Mouse (Mus musculus) CH12.LX (cell line): ENCODE results near the gene Rgl2. TPM values are rescaled to one million over a fixed set of nuclear protein-coding genes. Genes with fewer than 3 reads are reported as not detected.
A peak's percentile ranks its signal among the peaks of the same experiment; 100 is the strongest.
"Not testable (repeated sequence)": the region's sequence is repeated elsewhere in the genome, so short reads cannot be mapped to it uniquely, and the experiment has no call there.

Source experiments
- DNase-seq: peaks from one replicate; pipeline ENCODE4 v3.0.0-alpha.2; 2013; ENCODE audit errors: extremely low read depth
- H3K27ac ChIP-seq: 2 replicates; pipeline ENCODE4 v1.5.1; 2012; ENCODE audit warnings: low read depth, mild to moderate bottlenecking, control low read depth, moderate library complexity; ENCODE audit not compliant: insufficient read depth
- H3K27me3 ChIP-seq: replicated peaks from 2 replicates; pipeline ENCODE3; 2012; ENCODE audit warnings: inconsistent platforms
- H3K36me3 ChIP-seq, 2 experiments: replicated peaks in 1 of 2; 2 replicates each; pipeline versions ENCODE3 to v1.6.1; 2012; ENCODE audit warnings: inconsistent platforms in 1 of 2, low read length in 1 of 2, mild to moderate bottlenecking in 1 of 2, mixed read lengths in 1 of 2, moderate library complexity in 1 of 2; ENCODE audit not compliant: control insufficient read depth in 1 of 2, insufficient read depth in 1 of 2
- H3K4me1 ChIP-seq, 2 experiments: 2 replicates each; pipeline ENCODE4 v1.6.1; 2012; ENCODE audit warnings: inconsistent platforms in 1 of 2, moderate library complexity in 1 of 2; ENCODE audit not compliant: insufficient read depth in 2 of 2, control insufficient read depth in 1 of 2
- H3K4me2 ChIP-seq: 2 replicates; pipeline ENCODE4 v1.6.1; 2012; ENCODE audit warnings: low read depth, mild to moderate bottlenecking, control low read depth; ENCODE audit not compliant: poor library complexity, insufficient read depth, severe bottlenecking
- H3K4me3 ChIP-seq, 3 experiments: fragments of 150-350 bp in 1 of 3; sonication (generic) in 1 of 3; replicated peaks in 1 of 3; 2 replicates each; pipeline versions ENCODE3 to v1.5.1; 2011 to 2012; ENCODE audit warnings: low read depth in 2 of 3, low read length in 2 of 3, mild to moderate bottlenecking in 2 of 3, moderate library complexity in 2 of 3, control low read depth in 1 of 3, improper control_type of control experiment in 1 of 3, inconsistent platforms in 1 of 3, mixed read lengths in 1 of 3; ENCODE audit not compliant: poor library complexity in 1 of 3
- H3K79me2 ChIP-seq: replicated peaks from 2 replicates; pipeline ENCODE4 v1.6.1; 2012; ENCODE audit warnings: mild to moderate bottlenecking, moderate library complexity; ENCODE audit not compliant: control insufficient read depth, poor library complexity, insufficient read depth, severe bottlenecking; ENCODE audit errors: extremely low read depth
- H3K9ac ChIP-seq: 2 replicates; pipeline ENCODE4 v1.6.1; 2012; ENCODE audit warnings: low read depth, mild to moderate bottlenecking, control low read depth, moderate library complexity; ENCODE audit not compliant: insufficient read depth
- H3K9me3 ChIP-seq: replicated peaks from 2 replicates; pipeline ENCODE3; 2012; ENCODE audit warnings: low read length, inconsistent platforms, mixed read lengths
- CHD1 ChIP-seq: IDR thresholded peaks from 2 replicates; pipeline ENCODE4 v1.6.1; 2012; ENCODE audit warnings: low read depth, low read length, improper control_type of control experiment, inconsistent platforms
- CTCF ChIP-seq, 2 experiments: IDR thresholded peaks in 1 of 2; conservative IDR thresholded peaks in 1 of 2; 2 replicates each; pipeline ENCODE4 v1.5.1; 2011 to 2012; ENCODE audit warnings: low read depth in 2 of 2, low read length in 2 of 2, improper control_type of control experiment in 1 of 2, inconsistent platforms in 1 of 2, mild to moderate bottlenecking in 1 of 2, moderate library complexity in 1 of 2
- E2F4 ChIP-seq: IDR thresholded peaks from 2 replicates; pipeline ENCODE4 v1.6.1; 2011; ENCODE audit warnings: low read depth, low read length, improper control_type of control experiment; ENCODE audit not compliant: insufficient replicate concordance
- EP300 ChIP-seq: IDR thresholded peaks from 2 replicates; pipeline ENCODE4 v1.6.1; 2011; ENCODE audit warnings: low read length, improper control_type of control experiment
- ETS1 ChIP-seq: conservative IDR thresholded peaks from 2 replicates; pipeline ENCODE4 v1.6.1; 2012; ENCODE audit warnings: low read depth, mild to moderate bottlenecking, inconsistent platforms, low read length, improper control_type of control experiment, moderate library complexity
- GABPA ChIP-seq: IDR thresholded peaks from 2 replicates; pipeline ENCODE4 v1.6.1; 2012; ENCODE audit warnings: low read depth, low read length, improper control_type of control experiment, inconsistent platforms; ENCODE audit not compliant: insufficient replicate concordance
- MAFK ChIP-seq: IDR thresholded peaks from 2 replicates; pipeline ENCODE4 v1.6.1; 2011; ENCODE audit warnings: low read length, improper control_type of control experiment; ENCODE audit not compliant: insufficient replicate concordance
- MAX ChIP-seq: IDR thresholded peaks from 2 replicates; pipeline ENCODE4 v1.6.1; 2011; ENCODE audit warnings: low read length, improper control_type of control experiment
- MXI1 ChIP-seq: IDR thresholded peaks from 2 replicates; pipeline ENCODE4 v1.6.1; 2011; ENCODE audit warnings: mild to moderate bottlenecking, low read depth, low read length, improper control_type of control experiment
- POLR2A ChIP-seq: IDR thresholded peaks from 2 replicates; pipeline ENCODE4 v1.6.1; 2011; ENCODE audit warnings: low read depth, mild to moderate bottlenecking, improper control_type of control experiment, low read length
- POLR2AphosphoS2 ChIP-seq: IDR thresholded peaks from 2 replicates; pipeline ENCODE4 v1.6.1; 2011; ENCODE audit warnings: low read depth, low read length, improper control_type of control experiment
- SIN3A ChIP-seq: IDR thresholded peaks from 2 replicates; pipeline ENCODE4 v1.6.1; 2012; ENCODE audit warnings: low read length, improper control_type of control experiment, inconsistent platforms
- TBP ChIP-seq: conservative IDR thresholded peaks from 2 replicates; pipeline ENCODE4 v1.6.1; 2011; ENCODE audit warnings: low read depth, low read length, improper control_type of control experiment
- TCF12 ChIP-seq: IDR thresholded peaks from 2 replicates; pipeline ENCODE4 v1.6.1; 2014; ENCODE audit warnings: low read depth, mild to moderate bottlenecking, inconsistent platforms, low read length, improper control_type of control experiment
- UBTF ChIP-seq: IDR thresholded peaks from 2 replicates; pipeline ENCODE4 v1.6.1; 2012; ENCODE audit warnings: low read depth, mild to moderate bottlenecking, inconsistent platforms, low read length, improper control_type of control experiment, moderate library complexity
- USF1 ChIP-seq: IDR thresholded peaks from 2 replicates; pipeline ENCODE4 v1.6.1; 2014; ENCODE audit warnings: low read depth, mild to moderate bottlenecking, inconsistent platforms, low read length, improper control_type of control experiment
- ZC3H11A ChIP-seq: IDR thresholded peaks from 2 replicates; pipeline ENCODE4 v1.6.1; 2012; ENCODE audit warnings: low read depth, mild to moderate bottlenecking, inconsistent platforms, low read length, improper control_type of control experiment
- dilution Hi-C: fragments of 300-500 bp; cut with MboI; formaldehyde crosslinking; loops from 2 replicates; pipeline ENCODE4 v1.14.3; 2020; ENCODE audit warnings: low sequenced_read_pairs; ENCODE audit not compliant: extremely low pct_unique_long_range_greater_than_20kb, extremely low pct_ligation_motif_present
- in situ Hi-C: fragments of 300-500 bp; cut with MboI; formaldehyde crosslinking; loops from 3 replicates; pipeline ENCODE4 v1.14.3; 2019; ENCODE audit warnings: low sequenced_read_pairs, low pct_ligation_motif_present, low pct_unique_long_range_greater_than_20kb, mixed read lengths
- polyA plus RNA-seq: library from polyadenylated mRNA; unstranded; fragments of >175 nt; gene quantifications from 2 replicates; pipeline ENCODE4 v1.2.1, GENCODE M21; 2012; ENCODE audit warnings: low read depth; ENCODE audit not compliant: insufficient read length
- total RNA-seq, 2 experiments: library from RNA; depleted of rRNA; stranded (reverse); fragments of 300-350 nt in 1 of 2; fragments of >200 nt in 1 of 2; gene quantifications; 2 replicates each; pipeline ENCODE4 v1.2.3; 2012 to 2014

Rgl2 gene
- total and polyA plus RNA-seq, 3 experiments, result 20.1 to 29.1 (median 25.6) TPM

- not testable (repeated sequence) for H3K9me3 ChIP-seq, H3K27me3 ChIP-seq, H3K4me3 ChIP-seq
- DNase-seq, result peak; percentile 40
- 0 out of 2 replicates have a peak, but pooled peaks have one; percentile 31 for TF ChIP-seq POLR2A
- TF ChIP-seq, all 38 proteins: peak for 1; not testable (repeated sequence) for 37
- H3K9ac ChIP-seq, H3K27ac ChIP-seq, H3K4me2 ChIP-seq, H3K36me3 ChIP-seq, H3K79me2 ChIP-seq, dilution Hi-C loops, in situ Hi-C loops: not testable (repeated sequence)
- peaks cover 0 to 17% of the 10 kb centered on the region in 2 experiments; a peak in 2 of 4 replicates for H3K4me1 ChIP-seq
Measured at GRCm38 (mm10) chr17:33903911-33904651, 25.3 kb upstream of the Rgl2 start.

- H3K9me3 ChIP-seq, H3K4me3 ChIP-seq, H3K36me3 ChIP-seq, DNase-seq, H3K79me2 ChIP-seq, H3K27me3 ChIP-seq, H3K27ac ChIP-seq, H3K4me2 ChIP-seq, in situ Hi-C loops, H3K9ac ChIP-seq, dilution Hi-C loops: not testable (repeated sequence)
- H3K4me1 ChIP-seq, result peaks cover 0 to 17% of the 10 kb centered on the region in 2 experiments; a peak in 2 of 4 replicates
Measured at GRCm38 (mm10) chr17:33904835-33905234, 24.5 kb upstream of the Rgl2 start, which contains the start of gene Platr17. Gene Platr17, plus strand, starts transcription at chr17:33905135.

GRCm38 (mm10) chr17:33908331-33909076, 20.8 kb upstream of the Rgl2 start:
- H3K4me2 ChIP-seq, result peak overlapping the region; percentile 67
- DNase-seq, result no peak
- H3K27me3 ChIP-seq, result no peaks in the 10 kb centered on the region
- H3K4me1 ChIP-seq, result peaks cover 0 to 25% of the 10 kb centered on the region in 2 experiments; a peak in 2 of 4 replicates
- H3K36me3 ChIP-seq, result peaks cover 23 to 24% of the 10 kb centered on the region in 2 experiments
- TF ChIP-seq CHD1, result no peak
- TF ChIP-seq MXI1, result peak; percentile 46; the same call in 1 of the 2 replicates
- TF ChIP-seq UBTF, result 0 out of 2 replicates have a peak, but pooled peaks have one; percentile 80
- no peak for TF ChIP-seq ZC3H11A
- no peak for TF ChIP-seq GABPA
- no peak for TF ChIP-seq USF1
- no peak for TF ChIP-seq POLR2AphosphoS2
- TF ChIP-seq E2F4, result no peak
- TF ChIP-seq CTCF (conservative IDR thresholded peaks at IDR 0.05 in 1 of 2, IDR thresholded peaks at IDR 0.05 in 1 of 2; ENCODE audit: low read depth in 2 of 2, low read length in 2 of 2), result no peak
- 0 out of 2 replicates have a peak, but pooled peaks have one; percentile 2 for TF ChIP-seq TCF12
- no peak for TF ChIP-seq MAX
- no peak for TF ChIP-seq EP300
- TF ChIP-seq TBP, result no peak
- no peak for TF ChIP-seq ETS1
- TF ChIP-seq MAFK, result no peak
- TF ChIP-seq SIN3A, result peak; percentile 72
- peak overlapping the region; percentile 59 to 90 (median 72) for H3K4me3 ChIP-seq
- H3K79me2 ChIP-seq, result peaks cover 8% of the 10 kb centered on the region; the same call in 1 of the 2 replicates
- in situ Hi-C loops, result no loop called here
- no peaks in the 10 kb centered on the region for H3K9me3 ChIP-seq
- dilution Hi-C loops, result no loop called here
- H3K9ac ChIP-seq, result peak overlapping the region; percentile 50
- peak overlapping the region; percentile 53 for H3K27ac ChIP-seq
